Mouse (Mus musculus): Measurements from ENCODE around the gene Mycl.
"Not testable (repeated sequence)": the region's sequence is repeated elsewhere in the genome, so short reads cannot be mapped to it uniquely, and the experiment has no call there.

The Mycl gene

DNA sequence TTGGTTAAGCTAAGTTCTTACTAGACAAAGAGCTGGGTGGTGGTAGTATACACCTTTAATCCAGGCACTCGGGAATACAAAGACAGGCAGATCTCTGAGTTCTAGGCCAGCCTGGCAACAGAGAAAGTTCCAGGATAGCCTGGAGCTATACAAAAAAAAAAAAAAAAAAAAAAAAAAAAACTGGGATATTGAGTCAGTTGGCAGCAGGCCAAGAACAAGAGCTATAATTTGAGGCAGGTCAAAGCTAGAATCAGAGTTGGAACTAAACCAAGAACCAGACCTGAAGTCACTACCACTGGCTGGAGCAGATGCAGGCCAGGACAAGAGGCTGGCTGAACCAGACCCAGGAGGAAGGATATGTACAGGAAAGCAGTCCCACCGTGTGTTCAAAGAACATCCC lies 14.8 kb upstream of the Mycl start:
- ATAC-seq (ENCODE audit: insufficient number of reproducible peaks, low FRiP score, low TSS enrichment) = no peak

- ATAC-seq (ENCODE audit: insufficient number of reproducible peaks, low FRiP score, low TSS enrichment) = no peak
Measured at GRCm38 (mm10) chr4:122981238-122981637, 14.2 kb upstream of the Mycl start.

GRCm38 (mm10) chr4:122981930-122982329 lies 13.5 kb upstream of the Mycl start:
- no peak for ATAC-seq (ENCODE audit: insufficient number of reproducible peaks, low FRiP score, low TSS enrichment)

DNA sequence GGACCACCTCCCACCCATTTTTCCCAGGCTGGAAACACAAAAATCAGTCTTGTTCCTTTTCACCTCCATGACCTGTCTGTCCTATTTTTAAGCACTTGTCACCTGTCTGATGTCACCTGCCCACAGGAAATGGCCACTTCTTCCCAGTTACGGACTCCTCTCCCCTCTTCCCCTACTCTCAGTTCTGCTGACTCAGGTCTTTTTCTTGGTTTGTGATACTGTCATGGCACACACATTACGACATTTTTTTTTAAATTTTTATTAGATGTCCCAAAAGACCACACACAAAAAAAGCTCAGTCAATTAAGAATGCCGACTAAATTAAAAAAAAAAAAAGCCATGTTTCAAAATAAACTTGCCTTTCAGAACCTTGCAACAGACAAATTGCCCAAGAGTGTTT lies 12.9 kb upstream of the Mycl start:
- no peak for ATAC-seq (ENCODE audit: insufficient number of reproducible peaks, low FRiP score, low TSS enrichment)

DNA sequence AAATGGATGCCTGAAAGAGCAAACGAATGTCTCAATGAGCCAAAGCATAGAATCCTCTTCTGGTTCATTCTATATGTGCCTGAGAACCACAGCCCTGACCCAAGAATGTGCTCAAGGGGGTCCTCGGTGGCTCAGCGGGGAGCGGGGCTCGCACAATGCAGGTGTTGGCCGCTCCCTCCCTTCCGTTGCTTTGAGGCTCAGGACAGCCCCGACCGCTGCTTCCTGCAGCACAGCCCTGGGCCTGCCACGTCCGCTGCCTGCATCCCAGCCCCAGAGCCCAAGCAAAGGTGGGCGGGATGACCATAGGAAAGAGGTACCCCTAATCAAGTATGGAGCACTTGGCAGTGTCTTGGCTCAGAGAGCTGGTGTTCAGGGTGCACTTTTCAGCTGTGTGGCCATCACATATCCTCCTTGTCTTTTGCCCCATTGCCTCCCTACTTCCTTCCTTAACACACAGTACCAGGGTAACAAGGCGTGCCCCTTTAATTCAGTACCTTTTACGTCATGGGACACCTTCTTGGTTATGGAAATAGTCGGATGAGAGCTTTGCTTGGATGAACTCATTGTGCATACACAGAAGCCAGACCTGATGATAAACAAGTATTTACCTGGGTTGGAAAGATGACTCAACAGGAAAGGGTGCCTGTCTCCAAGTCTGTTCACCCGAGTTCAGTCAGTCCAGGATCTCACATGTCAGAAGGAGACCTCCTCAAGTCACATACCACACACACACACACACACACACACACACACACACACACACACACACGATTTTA lies 11.8 kb upstream of the Mycl start:
- ATAC-seq (ENCODE audit: insufficient number of reproducible peaks, low FRiP score, low TSS enrichment) = no peak

DNA sequence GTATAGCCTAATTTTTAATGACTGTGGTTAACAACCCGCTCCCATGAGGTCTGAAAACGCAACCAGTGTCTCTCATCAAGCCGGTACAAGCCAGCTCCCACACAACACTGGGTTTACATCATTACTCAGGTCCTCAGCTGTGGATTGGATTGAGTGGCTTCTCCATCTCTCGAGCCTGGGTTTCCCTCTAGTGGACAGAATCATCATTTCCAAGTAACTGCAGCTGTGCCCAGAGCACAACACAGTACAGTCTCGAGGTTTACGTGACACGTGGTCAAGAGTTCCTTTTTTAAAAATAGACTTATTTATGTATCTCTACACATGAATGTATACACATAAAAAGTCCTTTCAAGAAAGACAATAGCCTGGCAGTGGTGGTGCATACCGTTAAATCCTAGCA lies 10.3 kb upstream of the Mycl start:
- ATAC-seq (ENCODE audit: insufficient number of reproducible peaks, low FRiP score, low TSS enrichment) = no peak

DNA sequence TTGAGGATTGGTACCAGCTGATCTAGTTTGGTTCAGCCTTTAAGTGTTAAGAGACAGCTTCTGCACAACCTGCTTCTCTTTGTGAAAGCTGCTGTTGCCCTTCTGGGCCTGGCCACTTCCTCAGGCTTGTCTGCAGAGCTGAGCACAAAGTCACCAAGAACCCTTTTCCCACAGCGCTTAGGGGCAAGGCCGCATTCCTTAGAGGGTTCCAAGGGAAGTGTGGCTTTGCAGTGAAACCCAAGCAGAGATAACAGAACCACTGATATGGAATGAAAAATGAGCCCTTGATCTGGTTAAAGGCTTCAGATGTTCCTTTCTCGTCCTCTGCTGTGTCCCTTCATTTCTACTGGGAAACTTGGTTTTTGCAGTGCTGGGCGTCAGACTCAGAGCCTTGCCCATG lies 8.0 kb upstream of the Mycl start:
- no peak for ATAC-seq (ENCODE audit: insufficient number of reproducible peaks, low FRiP score, low TSS enrichment)

- not testable (repeated sequence) for ATAC-seq (ENCODE audit: insufficient number of reproducible peaks, low FRiP score, low TSS enrichment)
Measured at GRCm38 (mm10) chr4:122988004-122988403, 7.4 kb upstream of the Mycl start.

DNA sequence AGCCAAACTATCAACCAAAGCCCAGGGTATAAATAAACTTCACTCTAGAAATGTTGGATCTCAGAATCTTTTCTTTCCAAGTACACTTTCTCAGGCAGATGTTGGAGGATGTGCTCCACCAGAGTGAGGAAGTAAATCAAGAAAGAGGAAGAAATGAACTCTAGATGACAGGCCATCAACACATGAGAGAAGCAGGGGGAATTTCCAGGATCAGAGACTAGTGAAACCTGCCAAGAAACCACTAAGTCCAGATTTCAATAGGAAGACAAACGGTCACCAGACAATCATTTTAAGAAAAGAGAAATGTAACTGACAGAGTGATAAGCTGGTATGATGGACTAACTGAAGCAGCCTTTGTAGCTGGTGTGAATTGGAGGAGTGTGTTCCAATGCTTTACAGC lies 4.3 kb upstream of the Mycl start:
- no peak for ATAC-seq (ENCODE audit: insufficient number of reproducible peaks, low FRiP score, low TSS enrichment)

DNA sequence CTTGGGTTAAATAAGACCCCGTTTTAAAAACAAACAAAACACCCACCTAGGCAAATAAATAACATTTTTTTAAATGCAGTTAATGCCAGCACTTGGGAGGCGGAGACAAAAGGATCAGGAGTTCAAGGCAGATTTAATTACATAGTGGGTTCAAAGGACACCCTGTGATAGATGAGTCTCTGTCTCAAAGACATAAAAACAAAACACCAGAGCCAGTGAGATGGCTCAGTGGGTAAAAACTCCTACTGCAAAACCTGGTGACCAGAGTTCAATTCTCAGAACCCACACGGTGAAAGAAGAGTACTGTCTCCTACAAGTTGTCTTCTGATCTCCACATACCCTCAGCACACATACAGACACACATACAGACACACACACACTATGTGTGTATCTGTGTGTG lies 3.2 kb upstream of the Mycl start:
- no peak for ATAC-seq (ENCODE audit: insufficient number of reproducible peaks, low FRiP score, low TSS enrichment)

DNA sequence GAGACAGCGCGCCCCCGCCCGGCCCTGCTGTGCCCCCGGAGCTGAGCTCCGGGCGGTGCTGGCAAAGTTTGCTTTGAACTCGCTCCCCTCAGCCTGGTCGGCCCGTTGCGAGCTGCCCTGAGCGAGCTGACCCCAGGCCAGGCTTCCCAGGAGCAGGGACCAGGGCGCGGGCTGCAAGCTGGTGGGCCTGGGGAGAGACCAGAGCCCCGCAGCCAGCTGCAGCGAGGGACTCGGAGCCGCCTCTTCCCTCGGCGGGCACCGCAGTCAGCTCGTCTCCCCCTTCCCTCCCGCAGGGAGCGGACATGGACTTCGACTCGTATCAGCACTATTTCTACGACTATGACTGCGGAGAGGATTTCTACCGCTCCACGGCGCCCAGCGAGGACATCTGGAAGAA lies 767 bp downstream of the Mycl start:
- no peak for ATAC-seq (ENCODE audit: insufficient number of reproducible peaks, low FRiP score, low TSS enrichment)

DNA sequence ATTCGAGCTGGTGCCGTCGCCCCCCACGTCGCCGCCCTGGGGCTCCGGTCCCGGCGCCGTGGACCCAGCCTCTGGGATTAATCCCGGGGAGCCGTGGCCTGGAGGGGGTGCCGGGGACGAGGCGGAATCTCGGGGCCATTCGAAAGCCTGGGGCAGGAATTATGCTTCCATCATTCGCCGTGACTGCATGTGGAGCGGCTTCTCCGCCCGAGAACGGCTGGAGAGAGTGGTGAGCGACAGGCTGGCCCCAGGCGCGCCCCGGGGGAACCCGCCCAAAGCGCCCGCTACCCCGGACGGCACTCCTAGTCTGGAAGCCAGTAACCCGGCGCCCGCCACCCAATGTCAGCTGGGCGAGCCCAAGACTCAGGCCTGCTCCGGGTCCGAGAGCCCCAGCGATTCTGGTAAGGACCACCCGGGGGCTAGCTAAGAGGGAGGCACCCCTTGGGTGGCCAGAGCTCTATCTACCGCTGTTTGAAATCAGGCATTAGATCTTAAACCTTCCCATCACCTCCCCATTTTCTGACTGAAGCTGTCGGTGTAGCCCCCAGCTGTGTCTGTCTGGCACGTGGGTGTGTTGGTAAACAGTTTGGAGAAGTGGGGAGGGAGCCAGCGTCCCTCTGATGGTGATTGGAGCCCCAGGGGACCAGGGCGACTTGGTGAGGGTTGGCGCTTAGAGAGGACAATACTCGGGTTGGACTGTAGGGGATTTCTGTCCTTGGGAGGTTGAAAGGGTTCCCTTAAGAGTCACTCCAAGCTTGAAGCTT lies 1.3 kb downstream of the Mycl start:
- ATAC-seq (ENCODE audit: insufficient number of reproducible peaks, low FRiP score, low TSS enrichment) = no peak

GRCm38 (mm10) chr4:122998537-122999262 lies 3.2 kb downstream of the Mycl start:
- ATAC-seq (ENCODE audit: insufficient number of reproducible peaks, low FRiP score, low TSS enrichment) = no peak

GRCm38 (mm10) chr4:122999263-122999691 lies 3.8 kb downstream of the Mycl start:
- no peak for ATAC-seq (ENCODE audit: insufficient number of reproducible peaks, low FRiP score, low TSS enrichment)

GRCm38 (mm10) chr4:123000130-123000529 lies 4.7 kb downstream of the Mycl start:
- no peak for ATAC-seq (ENCODE audit: insufficient number of reproducible peaks, low FRiP score, low TSS enrichment)

DNA sequence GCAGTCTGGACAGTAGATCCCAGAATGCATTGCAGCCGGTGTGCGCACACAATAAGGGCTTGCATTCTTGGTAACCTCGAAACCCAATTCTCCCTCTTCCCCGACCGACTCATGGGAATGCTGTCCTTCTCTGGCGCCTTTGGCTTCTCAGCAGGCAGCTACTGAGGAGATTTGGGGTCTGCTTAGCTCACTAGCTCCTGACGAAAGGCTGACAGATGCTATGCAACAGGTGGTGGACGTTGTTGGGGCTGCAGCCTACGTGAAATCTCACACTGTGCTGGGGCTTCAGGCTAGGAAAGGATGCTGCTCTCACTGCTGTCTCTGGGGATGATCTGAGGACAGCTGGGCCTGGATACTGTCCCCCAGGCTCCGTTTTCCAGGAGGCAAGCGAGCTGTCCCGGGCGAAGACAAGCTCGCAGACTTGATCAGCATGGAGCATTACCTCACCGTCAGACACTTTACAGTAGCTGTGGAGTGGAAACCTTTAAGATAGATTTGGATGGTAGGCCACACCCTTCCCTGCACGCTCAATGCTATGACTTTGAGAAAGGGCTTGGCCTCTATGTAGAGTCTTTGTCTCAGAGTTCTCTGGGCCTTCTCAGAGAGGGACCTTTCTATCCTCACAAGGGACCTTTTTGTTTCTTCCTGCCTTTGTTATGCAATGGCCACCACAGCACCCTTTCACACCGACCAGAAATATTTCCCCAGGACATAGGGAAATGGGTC lies 5.3 kb downstream of the Mycl start:
- ATAC-seq (ENCODE audit: insufficient number of reproducible peaks, low FRiP score, low TSS enrichment) = no peak

DNA sequence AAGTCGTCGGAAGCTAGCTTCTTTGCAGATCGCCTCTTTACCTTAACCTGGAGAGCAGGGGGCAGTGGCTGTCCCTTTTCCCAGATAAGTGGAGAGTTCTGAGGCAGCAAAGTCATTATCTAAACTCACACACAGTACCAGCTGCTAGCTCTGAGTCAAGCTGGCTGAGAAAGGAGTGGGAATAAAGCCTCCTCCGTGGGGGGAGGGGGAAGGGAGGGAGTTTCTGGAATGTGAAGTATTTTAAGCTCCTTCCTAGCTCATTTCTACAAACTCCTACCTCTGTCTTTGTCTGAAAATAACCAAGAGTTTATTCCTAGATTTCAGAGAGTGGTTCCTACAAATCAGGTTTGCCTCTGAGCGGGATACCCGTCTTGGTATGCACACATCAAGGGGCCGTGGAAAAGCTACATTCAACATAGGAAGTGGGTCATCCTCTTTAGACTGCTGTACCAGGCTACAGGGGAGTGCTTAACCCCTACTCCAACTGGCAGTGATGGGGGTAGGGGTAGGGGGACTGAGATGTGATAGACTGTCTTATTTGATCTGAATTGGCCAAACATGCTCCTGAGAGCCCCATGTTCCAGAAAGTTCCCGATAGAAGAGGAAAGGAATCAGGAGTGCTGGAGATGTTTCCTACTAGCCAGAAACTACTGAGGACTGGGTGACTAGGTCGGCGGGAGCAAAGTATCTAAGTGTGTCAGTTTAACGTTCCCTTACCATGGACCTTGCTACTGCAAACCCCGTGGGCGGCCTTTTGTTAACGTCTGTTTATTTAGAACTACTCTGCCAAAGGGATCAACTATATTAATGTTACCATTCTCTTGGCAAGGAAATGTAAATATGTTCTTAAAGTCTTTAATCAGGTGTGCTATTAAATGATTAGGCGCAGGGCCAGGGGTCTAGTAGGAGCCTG lies 9.9 kb downstream of the Mycl start:
- no peak for ATAC-seq (ENCODE audit: insufficient number of reproducible peaks, low FRiP score, low TSS enrichment)

- not testable (repeated sequence) for ATAC-seq (ENCODE audit: insufficient number of reproducible peaks, low FRiP score, low TSS enrichment)
Measured at GRCm38 (mm10) chr4:123012501-123012900, 17.0 kb downstream of the Mycl start.

DNA sequence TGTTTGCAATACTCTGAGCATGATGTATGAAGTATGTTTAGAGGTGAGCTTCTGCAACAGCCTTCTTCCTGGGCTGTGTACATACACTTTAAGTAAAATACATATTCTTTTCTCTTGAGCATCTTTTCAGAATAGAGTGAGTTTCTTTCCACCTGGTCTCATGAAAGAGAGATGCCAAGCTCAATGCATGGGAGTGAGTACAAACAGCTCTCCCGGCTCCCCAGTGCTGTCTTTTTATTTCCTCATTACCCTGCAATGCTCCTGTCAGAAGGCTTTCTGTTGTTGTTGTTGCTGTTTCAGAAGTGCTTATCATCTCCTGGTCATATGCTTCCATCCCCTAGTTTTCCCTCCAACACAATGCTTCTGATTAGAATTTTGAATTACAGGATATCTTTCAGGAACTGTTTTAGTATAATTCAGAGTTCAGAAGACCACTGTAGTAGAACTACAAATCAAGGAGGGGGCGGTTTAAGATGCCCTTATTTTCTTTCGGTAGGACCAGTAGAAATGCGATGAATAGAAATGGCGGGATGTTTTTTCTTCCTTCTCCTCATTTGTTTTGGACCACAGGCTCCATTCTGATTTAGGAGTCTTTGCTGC lies 18.0 kb downstream of the Mycl start:
- no peak for ATAC-seq (ENCODE audit: insufficient number of reproducible peaks, low FRiP score, low TSS enrichment)

Data from cerebellum, adult (tissue).